Mouse (Mus musculus): ENCODE data around the gene P2rx6.

The P2rx6 gene

DNA sequence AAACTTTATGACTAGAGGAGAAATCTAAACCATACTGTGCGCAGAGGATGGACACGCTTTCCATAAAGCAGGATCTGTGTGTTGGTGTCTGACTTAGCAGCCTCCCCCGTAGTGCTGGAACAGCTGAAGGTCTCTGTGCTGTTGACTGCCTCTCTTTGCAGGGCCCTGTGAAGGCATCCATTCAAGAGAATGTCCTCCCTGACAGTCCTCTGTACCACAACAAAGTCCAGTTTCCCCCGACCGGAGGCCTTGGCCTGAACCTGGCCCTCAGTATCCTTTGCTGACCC, 64.5 kb downstream of the P2rx6 start:
- no peak for DNase-seq (ENCODE audit: low spot score)
